Mouse (Mus musculus) bone marrow macrophage, adult 2 months (primary cell): ENCODE measurements around the gene Fbxl18.

ENCODE experiments used
- CTCF ChIP-seq: IDR thresholded peaks from 2 replicates; pipeline ENCODE4 v1.5.1; 2012; ENCODE audit warnings: low read depth, mild to moderate bottlenecking, low read length, moderate library complexity
- POLR2A ChIP-seq: IDR thresholded peaks from 2 replicates; pipeline ENCODE4 v1.6.1; 2012; ENCODE audit warnings: mild to moderate bottlenecking, low read depth, low read length, borderline replicate concordance

- TF ChIP-seq POLR2A (no peak), CTCF (no peak)
Measured at GRCm38 (mm10) chr5:142905038-142905695, 9.9 kb upstream of the Fbxl18 start.
